Comparison of ENCODE assay signal across 8 mouse cellular contexts in the genomic region with DNA sequence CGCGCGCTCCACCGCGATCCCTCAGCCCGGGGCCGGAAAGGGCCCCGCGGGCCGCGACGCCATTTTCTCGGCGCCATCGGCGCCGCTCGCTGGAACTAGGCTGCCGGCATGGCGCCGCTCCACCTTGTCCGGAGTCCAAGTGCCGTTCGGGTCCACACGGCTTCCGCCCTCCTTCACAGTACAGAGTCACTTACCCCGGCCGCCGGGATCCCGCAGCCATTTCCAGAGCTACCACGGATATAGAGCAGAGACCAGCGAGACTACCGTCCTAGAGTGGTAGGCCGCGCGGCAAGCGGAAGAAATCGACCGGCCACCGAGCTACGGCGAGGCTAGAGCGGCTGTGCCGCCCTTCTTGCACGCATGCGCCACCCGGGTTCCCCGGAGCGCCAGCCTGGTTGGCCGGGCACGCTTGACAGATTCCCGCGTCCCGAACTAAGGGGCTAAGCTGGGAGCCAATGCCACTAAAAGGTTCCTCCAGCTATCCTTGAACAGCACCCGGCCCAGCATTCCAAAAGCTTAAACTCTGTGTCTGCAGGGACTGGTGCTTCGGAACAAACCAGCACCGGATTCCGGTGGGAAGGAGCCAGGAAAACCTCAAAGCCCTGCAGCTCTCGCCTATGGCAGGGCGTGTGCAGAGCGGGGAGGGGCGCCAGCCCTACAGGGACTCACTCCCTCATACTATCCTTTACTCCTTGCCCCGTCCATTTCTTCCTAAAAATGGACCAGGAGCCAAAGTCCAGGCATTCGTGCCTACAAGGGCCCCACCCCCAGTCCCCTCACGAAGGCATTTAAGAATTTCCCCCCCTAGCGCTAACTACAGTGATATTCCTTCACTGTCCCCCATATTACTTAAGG. TPM values are rescaled to one million over a fixed set of nuclear protein-coding genes. Genes with fewer than 3 reads are reported as not detected.
DNase-seq lines count a peak whose midpoint lies in the region.

No protein-coding gene starts in this region.

- H3K9me3 ChIP-seq in megakaryocyte, embryonic 14.5 days = no peaks in the 10 kb centered on the region

- peak; percentile 94 to 98 for DNase-seq in adrenal gland, adult (ENCODE audit: inconsistent age in 2 of 2, low spot score in 1 of 2)
- peak; percentile 96 for DNase-seq in embryo, embryonic 10 days (ENCODE audit: low spot score)
- peak; percentile 94 for DNase-seq in gastrocnemius, postnatal 10 days
- DNase-seq in induced T-regulatory cell, adult 2 months (ENCODE audit: low read depth) = peak; percentile 94
- peak; percentile 54 to 89 for DNase-seq in left cerebral cortex, adult 9 months (ENCODE audit: low spot score in 2 of 2)
- peak; percentile 90 to 92 for DNase-seq in right cerebral cortex, adult 2 months (ENCODE audit: low spot score in 2 of 2)
- peak; percentile 58 for DNase-seq in urinary bladder, postnatal 10 days (ENCODE audit: low spot score)

- peaks cover 10% of the 10 kb centered on the region for H3K36me3 ChIP-seq in megakaryocyte, embryonic 14.5 days (replicated peaks; ENCODE audit: low read length)

- no peaks in the 10 kb centered on the region for H3K27me3 ChIP-seq in megakaryocyte, embryonic 14.5 days (replicated peaks)

- H3K4me1 ChIP-seq in megakaryocyte, embryonic 14.5 days = peaks cover 86% of the 10 kb centered on the region

- H3K4me3 ChIP-seq in megakaryocyte, embryonic 14.5 days (replicated peaks) = peak overlapping the region; percentile 96

RNA-seq across cellular contexts. Expression of a gene that starts 7.8 kb away (rescaled TPM):
- total RNA-seq in gastrocnemius, postnatal 10 days (2021) = 10 to 100 TPM; 21.4 to 32.2 TPM
- polyA plus RNA-seq in megakaryocyte, embryonic 14.5 days (2012; ENCODE audit: insufficient read depth, low replicate concordance) = 3.4 and 8.4 TPM in 2 replicates

RNA-seq across cellular contexts. Expression of a gene that starts 7.9 kb away (rescaled TPM):
- total RNA-seq in gastrocnemius, postnatal 10 days (2021) = 10 to 100 TPM; 50.4 to 51.6 TPM
- 10.8 TPM in 1 of 2 replicates, not detected in the other for polyA plus RNA-seq in megakaryocyte, embryonic 14.5 days (2012; ENCODE audit: insufficient read depth, low replicate concordance)

RNA-seq across cellular contexts. Expression of a gene that starts 23.1 kb away (rescaled TPM):
- 1 to 10 TPM in 1 of 2 experiments, under 1 TPM in 1; 0.52 to 1.8 TPM for total RNA-seq in gastrocnemius, postnatal 10 days (2021)
- polyA plus RNA-seq in megakaryocyte, embryonic 14.5 days (2012; ENCODE audit: insufficient read depth, low replicate concordance) = 3.5 and 6.1 TPM in 2 replicates

RNA-seq across cellular contexts. Expression of a gene that starts 59.5 kb away (rescaled TPM):
- under 1 TPM; 0.28 to 0.41 TPM for total RNA-seq in gastrocnemius, postnatal 10 days (2021)
- polyA plus RNA-seq in megakaryocyte, embryonic 14.5 days (2012; ENCODE audit: insufficient read depth, low replicate concordance) = 0.44 TPM in 1 of 2 replicates, not detected in the other

Comparison
In these comparisons a context has a peak if more than half of its experiments do, and no peak if none do; other contexts are left out.
1. Peak in every context shown above with its lines: DNase-seq and H3K4me3 ChIP-seq.